Mouse (Mus musculus) CH12.LX (cell line): ENCODE measurements around the gene Dapk3.

Source experiments
- CHD2 ChIP-seq: IDR thresholded peaks from 2 replicates; pipeline ENCODE4 v1.6.1; 2011; ENCODE audit warnings: low read length, improper control_type of control experiment
- CTCF ChIP-seq, 2 experiments: IDR thresholded peaks in 1 of 2; conservative IDR thresholded peaks in 1 of 2; 2 replicates each; pipeline ENCODE4 v1.5.1; 2011 to 2012; ENCODE audit warnings: low read depth in 2 of 2, low read length in 2 of 2, improper control_type of control experiment in 1 of 2, inconsistent platforms in 1 of 2, mild to moderate bottlenecking in 1 of 2, moderate library complexity in 1 of 2
- E2F4 ChIP-seq: IDR thresholded peaks from 2 replicates; pipeline ENCODE4 v1.6.1; 2011; ENCODE audit warnings: low read depth, low read length, improper control_type of control experiment; ENCODE audit not compliant: insufficient replicate concordance
- ELF1 ChIP-seq: IDR thresholded peaks from 2 replicates; pipeline ENCODE4 v1.6.1; 2014; ENCODE audit warnings: low read depth, mild to moderate bottlenecking, inconsistent platforms, low read length, improper control_type of control experiment
- EP300 ChIP-seq: IDR thresholded peaks from 2 replicates; pipeline ENCODE4 v1.6.1; 2011; ENCODE audit warnings: low read length, improper control_type of control experiment
- MAFK ChIP-seq: IDR thresholded peaks from 2 replicates; pipeline ENCODE4 v1.6.1; 2011; ENCODE audit warnings: low read length, improper control_type of control experiment; ENCODE audit not compliant: insufficient replicate concordance
- MAZ ChIP-seq: IDR thresholded peaks from 2 replicates; pipeline ENCODE4 v1.6.1; 2012; ENCODE audit warnings: low read depth, mild to moderate bottlenecking, inconsistent platforms, low read length, improper control_type of control experiment, moderate library complexity
- MEF2A ChIP-seq: IDR thresholded peaks from 2 replicates; pipeline ENCODE4 v1.6.1; 2014; ENCODE audit warnings: low read depth, mild to moderate bottlenecking, inconsistent platforms, low read length, improper control_type of control experiment, borderline replicate concordance
- MYC ChIP-seq: IDR thresholded peaks from 2 replicates; pipeline ENCODE4 v1.6.1; 2011; ENCODE audit warnings: low read depth, mild to moderate bottlenecking, improper control_type of control experiment, low read length
- POLR2A ChIP-seq: IDR thresholded peaks from 2 replicates; pipeline ENCODE4 v1.6.1; 2011; ENCODE audit warnings: low read depth, mild to moderate bottlenecking, improper control_type of control experiment, low read length
- POLR2AphosphoS2 ChIP-seq: IDR thresholded peaks from 2 replicates; pipeline ENCODE4 v1.6.1; 2011; ENCODE audit warnings: low read depth, low read length, improper control_type of control experiment
- RAD21 ChIP-seq: IDR thresholded peaks from 2 replicates; pipeline ENCODE4 v1.6.1; 2011; ENCODE audit warnings: low read depth, mild to moderate bottlenecking, low read length, improper control_type of control experiment, moderate library complexity
- TCF12 ChIP-seq: IDR thresholded peaks from 2 replicates; pipeline ENCODE4 v1.6.1; 2014; ENCODE audit warnings: low read depth, mild to moderate bottlenecking, inconsistent platforms, low read length, improper control_type of control experiment

DNA sequence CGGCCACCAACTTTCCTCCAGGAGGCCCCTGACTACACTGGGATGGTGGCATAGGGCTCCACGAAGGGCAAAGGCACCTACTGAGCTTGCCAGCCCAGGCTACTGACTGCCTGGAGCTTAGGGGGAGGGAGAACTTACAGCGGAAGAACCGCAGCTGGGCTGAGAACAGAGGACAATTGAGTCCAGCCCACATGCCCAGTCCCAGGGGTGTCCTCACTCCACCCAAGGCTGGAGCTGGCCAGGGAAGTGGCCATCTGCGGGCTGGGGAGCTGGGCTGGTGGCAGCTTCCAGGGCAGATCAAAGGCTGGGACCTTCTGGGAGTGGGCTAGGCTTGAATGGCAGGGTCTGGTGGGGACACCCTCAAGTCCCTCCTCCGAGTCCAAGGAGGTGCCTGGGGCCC, 28.1 kb upstream of the Dapk3 start:
- no peak for TF ChIP-seq CTCF (conservative IDR thresholded peaks at IDR 0.05 in 1 of 2, IDR thresholded peaks at IDR 0.05 in 1 of 2; ENCODE audit: low read depth in 2 of 2, low read length in 2 of 2)
- no peak for TF ChIP-seq EP300
- TF ChIP-seq MEF2A = no peak
- TF ChIP-seq CHD2 = no peak
- no peak for TF ChIP-seq POLR2A
- no peak for TF ChIP-seq MYC
- no peak for TF ChIP-seq MAZ
- no peak for TF ChIP-seq MAFK
- no peak for TF ChIP-seq TCF12
- no peak for TF ChIP-seq ELF1
- TF ChIP-seq RAD21 = no peak
- no peak for TF ChIP-seq E2F4
- no peak for TF ChIP-seq POLR2AphosphoS2
